Mouse (Mus musculus) v-Abl transformed pro-B cells (cell line): ENCODE measurements at regions not wholly inside any gene's neighbourhood (a gene's known extent, or its start where the extent isn't known, plus 50 kb on each side); places are given as distances from the start of the nearest gene placed in this dataset.

ENCODE experiments used
- in situ Hi-C, 2 experiments: fragments of 400-800 bp; cut with MboI; formaldehyde crosslinking; loops; one replicate each; pipeline ENCODE4 v1.15.1; 2025; ENCODE audit not compliant: unreplicated experiment in 2 of 2

DNA sequence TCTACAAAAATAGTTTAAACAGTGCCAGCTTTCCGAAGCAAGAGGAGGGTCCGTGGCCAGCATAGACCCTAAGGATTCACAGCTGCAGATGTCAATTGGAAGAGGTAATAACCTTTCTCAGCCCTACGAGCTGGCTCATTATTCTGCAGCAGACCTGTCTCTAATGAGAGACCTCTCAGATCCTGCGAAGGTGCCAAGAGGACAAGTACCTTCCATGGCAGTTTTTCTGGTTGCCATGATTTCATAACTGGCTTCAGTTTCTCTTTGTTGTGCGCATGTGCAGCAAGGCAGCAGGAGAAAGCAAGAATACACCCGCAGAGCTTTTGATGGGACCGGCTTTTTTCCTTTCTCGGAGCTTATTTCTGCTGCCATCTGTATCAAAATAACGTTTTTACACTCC, 81.4 kb downstream of the Csl start:
- in situ Hi-C loops, result no loop called here

DNA sequence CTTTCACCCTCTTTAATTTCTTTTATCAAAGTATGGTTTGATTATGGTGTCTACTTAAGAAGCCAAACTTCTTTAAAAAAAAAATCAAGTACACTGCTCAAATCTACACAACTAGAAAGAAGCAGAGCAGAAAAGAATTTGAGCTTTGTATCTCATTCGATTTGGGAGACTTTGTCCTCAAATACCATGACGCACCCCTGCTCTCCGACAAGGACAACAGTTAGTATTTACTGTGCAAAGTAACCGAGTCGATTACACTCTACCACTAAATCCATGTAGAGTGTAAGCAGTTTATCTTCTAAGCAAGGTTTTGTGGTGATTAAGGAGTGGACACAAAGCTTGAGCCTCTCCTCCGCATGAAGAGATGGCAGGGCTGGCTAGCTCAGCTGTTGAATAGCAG, 79.6 kb downstream of the Csl start:
- in situ Hi-C loops, result no loop called here

DNA sequence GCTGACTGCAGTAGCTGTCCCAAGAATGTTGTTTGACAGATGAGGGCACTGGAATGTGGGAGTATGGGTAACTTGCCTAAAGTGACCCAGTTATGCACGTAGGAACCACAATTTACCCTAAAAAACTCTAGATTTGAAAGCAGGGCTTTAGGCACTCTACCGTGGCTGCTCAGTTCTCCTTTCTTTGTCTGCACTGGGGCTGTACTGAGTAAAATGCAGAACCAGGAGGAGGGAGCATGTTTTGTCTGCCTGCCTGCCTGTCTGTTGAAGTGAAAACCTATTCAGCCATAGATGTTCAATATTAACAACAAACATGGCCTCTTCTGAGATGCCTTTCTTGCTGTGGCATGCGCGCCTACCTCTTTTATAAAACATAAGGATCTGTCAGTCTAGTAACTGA, 77.5 kb downstream of the Csl start:
- in situ Hi-C loops, result no loop called here

DNA sequence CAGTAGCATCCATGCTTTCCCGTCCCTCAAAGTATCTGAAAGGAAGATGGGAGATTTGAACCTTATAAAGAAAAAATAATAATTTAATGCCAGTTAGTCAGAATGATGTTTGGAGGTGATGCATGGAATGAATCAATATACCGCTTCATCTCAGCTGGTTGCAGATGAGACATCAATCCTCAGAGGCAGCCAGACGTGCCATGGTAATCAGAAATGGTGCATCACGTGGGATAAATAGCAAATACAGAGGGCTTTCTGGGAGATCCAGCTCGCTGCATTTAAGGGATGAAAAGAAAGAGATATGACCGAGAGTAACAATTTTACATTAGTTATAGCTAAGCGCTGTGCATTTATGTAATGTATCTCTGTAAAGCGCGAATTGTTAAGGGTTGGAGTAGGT, 77.1 kb downstream of the Csl start:
- in situ Hi-C loops, result no loop called here

DNA sequence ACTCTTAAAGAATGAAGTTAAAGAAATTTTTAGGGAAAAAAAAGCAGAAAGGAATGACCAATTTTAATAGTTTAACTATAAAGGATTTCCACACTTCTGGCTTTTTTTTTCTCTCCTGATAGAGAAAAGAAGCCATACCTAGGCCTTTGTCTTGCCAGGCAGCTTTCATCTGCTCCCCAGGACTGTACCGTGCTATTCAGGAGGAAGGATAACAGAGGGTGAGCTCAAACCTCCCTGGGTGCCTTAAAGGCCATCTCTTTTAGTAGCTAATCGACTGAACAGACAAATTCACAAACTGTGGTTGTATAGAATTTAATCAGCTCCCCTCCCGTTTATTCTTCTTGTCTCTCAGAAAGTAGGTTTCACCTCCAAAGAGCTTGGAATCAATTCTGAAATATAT, 76.1 kb downstream of the Csl start:
- in situ Hi-C loops, result no loop called here

DNA sequence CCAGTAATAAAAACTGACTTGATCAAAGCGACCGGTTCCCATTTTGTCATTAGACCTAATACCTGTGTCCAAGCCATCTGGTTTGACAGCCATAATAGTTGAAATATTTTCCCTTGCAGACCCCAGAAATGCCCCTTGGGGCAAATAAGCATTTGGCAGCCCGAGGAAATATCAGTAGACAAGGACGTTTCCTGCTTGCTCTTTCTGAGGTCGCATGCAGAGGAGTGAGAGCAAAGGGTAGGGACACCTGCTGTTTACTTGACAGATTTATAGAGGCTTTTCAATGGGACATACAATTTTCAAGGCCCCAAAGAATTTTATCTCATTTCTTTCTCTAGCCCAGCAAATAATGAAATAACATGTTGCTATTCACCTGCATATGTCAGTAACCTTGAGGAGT, 73.5 kb downstream of the Csl start:
- in situ Hi-C loops, result no loop called here

DNA sequence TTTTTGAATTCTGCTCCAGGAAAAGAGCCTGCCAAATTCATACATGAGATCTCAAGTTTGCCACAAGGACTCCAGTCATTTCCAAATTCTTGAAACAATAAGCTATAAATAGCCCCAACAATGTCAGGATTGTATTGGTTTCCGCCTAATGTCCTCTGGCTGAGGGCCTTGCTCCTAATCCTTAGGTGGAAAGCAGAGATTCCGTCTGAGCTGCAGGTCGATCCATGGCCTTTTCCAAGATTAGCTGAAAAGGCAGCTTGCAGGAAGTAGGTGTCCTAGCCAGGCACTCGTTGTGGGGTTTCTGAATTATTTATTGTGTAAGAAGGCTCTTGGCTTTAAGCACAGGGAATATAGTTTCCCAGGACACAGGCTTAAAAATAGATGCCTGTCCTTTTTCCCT, 72.4 kb downstream of the Csl start:
- in situ Hi-C loops, result no loop called here

DNA sequence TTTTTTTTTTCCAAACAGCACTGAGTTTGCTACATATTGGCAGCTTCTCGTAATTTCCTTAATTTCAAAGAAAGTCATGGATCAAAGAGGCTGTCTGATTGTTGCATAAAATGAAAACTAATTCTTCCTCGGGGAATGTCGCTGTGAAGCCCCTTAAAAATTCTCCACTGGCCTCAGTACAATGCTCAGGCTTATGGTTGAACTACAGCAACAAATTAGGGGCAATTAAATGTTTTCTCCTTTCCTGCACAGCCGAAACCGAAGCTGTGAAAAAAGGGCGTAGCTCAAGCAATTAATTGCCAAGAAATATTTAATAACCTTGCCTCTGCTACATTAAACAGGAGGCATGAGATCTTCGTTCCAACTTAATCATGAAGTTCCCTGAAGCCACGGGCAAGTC, 61.8 kb downstream of the Csl start:
- in situ Hi-C loops, result no loop called here

DNA sequence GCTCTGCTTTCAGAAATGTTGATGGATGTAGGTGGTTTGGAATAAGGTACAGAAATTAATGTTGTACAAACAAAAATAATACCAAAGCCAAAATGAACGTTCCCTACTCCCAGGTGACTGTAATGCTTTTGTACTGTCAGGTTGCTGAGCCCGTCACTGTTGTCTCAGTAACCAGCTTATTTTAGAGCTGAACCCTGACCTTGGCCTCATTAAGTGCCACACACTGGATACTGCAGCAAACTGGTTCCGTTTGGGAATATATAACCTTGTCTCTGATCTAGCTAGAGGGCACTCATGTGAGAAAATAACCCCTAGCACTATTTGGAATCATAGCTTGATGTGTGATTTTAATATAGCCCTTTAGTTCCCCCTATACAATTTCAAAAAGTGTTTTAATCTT, 60.0 kb downstream of the Csl start:
- in situ Hi-C loops, result no loop called here

DNA sequence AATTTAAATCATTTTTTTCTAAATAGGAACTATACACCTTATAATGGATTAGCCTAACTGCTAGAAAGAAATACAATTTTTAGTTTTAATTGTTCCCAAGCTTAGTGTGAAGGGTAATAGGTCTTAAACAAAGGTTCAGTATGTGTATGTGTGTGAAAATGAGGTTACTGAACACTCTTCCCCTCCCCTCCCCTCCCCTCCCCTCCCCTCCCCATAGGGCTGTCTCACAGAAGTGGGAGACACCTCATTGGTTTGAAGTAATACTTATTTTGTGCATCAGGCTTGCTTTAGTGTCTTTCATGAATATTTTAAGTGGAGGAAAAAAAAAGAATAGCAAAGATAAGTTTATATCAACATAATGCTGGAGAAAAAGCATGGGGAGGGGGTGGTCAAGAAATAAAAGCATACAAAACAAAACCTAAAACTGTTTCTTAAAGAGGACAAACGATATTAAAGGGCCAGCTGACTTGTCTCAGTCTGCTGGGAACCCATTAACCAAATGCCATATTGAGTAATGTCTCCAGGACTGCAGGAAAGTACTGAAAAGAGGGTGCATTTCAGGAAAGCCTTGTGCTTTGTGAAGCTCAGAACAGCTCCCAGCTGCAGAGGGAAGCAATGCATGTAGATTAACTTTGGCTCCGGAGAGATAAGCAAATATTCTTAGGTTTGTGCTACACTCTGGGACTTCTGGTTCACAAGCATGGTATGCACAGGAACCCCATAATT, 59.2 kb downstream of the Csl start:
- in situ Hi-C loops, result no loop called here
